Mouse (Mus musculus): Measurements from ENCODE around the gene B230217C12Rik. TPM values are rescaled to one million over a fixed set of nuclear protein-coding genes. Genes with fewer than 3 reads are reported as not detected.

B230217C12Rik gene
- 1 to 10 TPM; 1.4 TPM for polyA plus RNA-seq (2017; shearing (Covaris generic))

DNA sequence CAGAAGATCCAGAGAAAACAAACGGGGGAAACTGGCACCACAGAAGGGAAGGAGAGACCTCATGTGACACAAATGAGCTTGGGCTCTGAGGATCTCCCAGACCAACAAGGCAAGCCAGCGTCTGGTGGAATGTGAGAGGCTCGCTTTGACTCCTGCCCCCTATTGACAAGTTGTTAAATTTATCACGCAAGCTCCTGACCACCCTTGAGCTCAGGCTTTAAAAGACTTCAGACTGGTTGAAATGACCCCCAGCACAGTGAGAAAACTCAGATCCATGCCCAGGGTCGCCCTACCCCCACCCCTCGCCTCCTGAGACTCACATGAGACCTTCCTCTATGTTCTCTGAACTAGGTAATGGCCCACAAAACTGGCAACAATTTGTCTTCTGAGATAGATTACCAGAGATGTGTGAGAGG, at the start of gene B230217C12Rik:
B230217C12Rik (plus strand) TSS at position 242 of the 416 bp plus-strand sequence.

DNA sequence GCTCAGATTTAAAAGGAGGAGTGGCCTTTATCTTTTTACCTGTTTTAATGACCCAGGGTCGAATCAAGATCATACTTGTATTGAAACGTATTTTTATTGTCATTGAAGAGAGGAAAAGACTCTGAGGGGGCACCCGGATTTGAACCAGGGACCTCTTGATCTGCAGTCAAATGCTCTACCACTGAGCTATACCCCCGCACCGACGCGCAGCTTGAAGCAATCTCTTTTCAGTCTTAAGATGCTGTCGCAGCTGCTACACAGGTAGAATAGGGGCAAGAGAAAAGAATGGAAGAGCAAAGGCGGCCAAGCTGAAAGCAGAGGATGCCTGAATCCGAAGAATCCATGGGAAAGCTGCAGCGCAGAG, 41.8 kb upstream of the B230217C12Rik start, which contains the start of gene Lasp1:
Lasp1 (plus strand) TSS at position 219 of the 364 bp plus-strand sequence.

GRCm38 (mm10) chr11:97883918-97884600, 43.5 kb downstream of the B230217C12Rik start, which contains the start of gene Fbxo47:
TSS of gene Fbxo47 (minus strand) at chr11:97884154.

Other genes starting within 250 kb of the B230217C12Rik start
- gene Epop, start 211.1 kb upstream of the B230217C12Rik start, polyA plus RNA-seq (2017; shearing (Covaris generic)), result 1 to 10 TPM; 8.9 to 9.1 TPM
- gene Mllt6, start 177.4 kb upstream of the B230217C12Rik start, polyA plus RNA-seq (2017; shearing (Covaris generic)), result 10 to 100 TPM; 15.9 to 17.1 TPM
- 100 to 1,000 TPM in 1 of 2 experiments, 10 to 100 TPM in 1; 92.2 to 123 TPM for gene Cisd3, start 155.0 kb upstream of the B230217C12Rik start, polyA plus RNA-seq (2017; shearing (Covaris generic))
- 1 to 10 TPM; 1.2 to 3.7 TPM for gene Pcgf2, start 140.3 kb upstream of the B230217C12Rik start, polyA plus RNA-seq (2017; shearing (Covaris generic))
- 100 to 1,000 TPM; 475 to 485 TPM for gene Psmb3, start 137.4 kb upstream of the B230217C12Rik start, polyA plus RNA-seq (2017; shearing (Covaris generic))
- gene Pip4k2b, start 96.1 kb upstream of the B230217C12Rik start, polyA plus RNA-seq (2017; shearing (Covaris generic)), result 1 to 10 TPM; 1.5 to 4.1 TPM
- gene Cwc25, start 74.2 kb upstream of the B230217C12Rik start, polyA plus RNA-seq (2017; shearing (Covaris generic)), result 10 to 100 TPM; 16.0 to 24.9 TPM
- gene 1700001P01Rik, start 64.9 kb upstream of the B230217C12Rik start, polyA plus RNA-seq (2017; shearing (Covaris generic)), result not detected
- gene Rpl23, start 58.3 kb upstream of the B230217C12Rik start, polyA plus RNA-seq (2017; shearing (Covaris generic)), result 100 to 1,000 TPM; 356 to 584 TPM
- gene Lasp1, start 41.8 kb upstream of the B230217C12Rik start, polyA plus RNA-seq (2017; shearing (Covaris generic)), result 100 to 1,000 TPM; 135 to 219 TPM
- under 1 TPM; 0.61 to 0.85 TPM for gene Fbxo47, start 43.4 kb downstream of the B230217C12Rik start, polyA plus RNA-seq (2017; shearing (Covaris generic))
- gene Plxdc1, start 145.7 kb downstream of the B230217C12Rik start, polyA plus RNA-seq (2017; shearing (Covaris generic)), result 10 to 100 TPM in 1 of 2 experiments, 1 to 10 TPM in 1; 3.7 to 17.8 TPM
- 100 to 1,000 TPM in 1 of 2 experiments, 10 to 100 TPM in 1; 79.5 to 139 TPM for gene Arl5c, start 155.4 kb downstream of the B230217C12Rik start, polyA plus RNA-seq (2017; shearing (Covaris generic))
- 10 to 100 TPM in 1 of 2 experiments, 1 to 10 TPM in 1; 9.8 to 19.5 TPM for gene Cacnb1, start 182.3 kb downstream of the B230217C12Rik start, polyA plus RNA-seq (2017; shearing (Covaris generic))
- 1,000 to 10,000 TPM; 1,409 to 2,156 TPM for gene Rpl19, start 185.9 kb downstream of the B230217C12Rik start, polyA plus RNA-seq (2017; shearing (Covaris generic))
- gene Stac2, start 212.7 kb downstream of the B230217C12Rik start, polyA plus RNA-seq (2017; shearing (Covaris generic)), result under 1 TPM; 0.10 to 0.18 TPM

Data from activated CD4-positive, CD25-positive, alpha-beta regulatory T cell (primary cell).